Mouse (Mus musculus) lung, postnatal 0 days (tissue): ENCODE measurements at regions not wholly inside any gene's neighbourhood (a gene's known extent, or its start where the extent isn't known, plus 50 kb on each side); places are given as distances from the start of the nearest gene placed in this dataset.

Source experiments
- ATAC-seq: fragments of 200-750 bp; cut with Nextera tagmentation; 2 replicates; pipeline ENCODE4 v1.8.0; 2017; ENCODE audit warnings: moderate library complexity
- DNase-seq: peaks from one replicate; pipeline ENCODE4 v3.0.0-alpha.2; 2016; ENCODE audit warnings: low spot score
- H3K27ac ChIP-seq: fragments of 300-500 bp; sonication (generic); 2 replicates; pipeline ENCODE4 v1.5.1; 2014; ENCODE audit warnings: antibody characterized with exemption, mild to moderate bottlenecking, low read length, mixed read lengths
- H3K27me3 ChIP-seq: fragments of 300-500 bp; sonication (generic); replicated peaks from 2 replicates; pipeline ENCODE4 v1.6.1; 2014; ENCODE audit warnings: low read length, mixed read lengths; ENCODE audit not compliant: insufficient read depth
- H3K36me3 ChIP-seq: fragments of 300-500 bp; sonication (generic); 2 replicates; pipeline ENCODE4 v1.6.1; 2014; ENCODE audit warnings: low read length, mixed read lengths; ENCODE audit not compliant: insufficient read depth
- H3K4me1 ChIP-seq: fragments of 300-500 bp; sonication (generic); 2 replicates; pipeline ENCODE4 v1.6.1; 2014; ENCODE audit warnings: antibody characterized with exemption, low read depth, low read length, mixed read lengths; ENCODE audit not compliant: insufficient read depth
- H3K4me2 ChIP-seq: fragments of 300-500 bp; sonication (generic); replicated peaks from 2 replicates; pipeline ENCODE4 v1.6.1; 2014; ENCODE audit warnings: low read depth, mild to moderate bottlenecking, low read length, moderate library complexity, mixed read lengths
- H3K4me3 ChIP-seq: fragments of 300-500 bp; sonication (generic); 2 replicates; pipeline ENCODE4 v1.5.1; 2014; ENCODE audit warnings: low read depth, low read length
- H3K9ac ChIP-seq: fragments of 300-500 bp; sonication (generic); replicated peaks from 2 replicates; pipeline ENCODE4 v1.6.1; 2014; ENCODE audit warnings: low read depth, mild to moderate bottlenecking
- H3K9me3 ChIP-seq: fragments of 300-500 bp; sonication (generic); 2 replicates; pipeline ENCODE4 v1.6.1; 2016; ENCODE audit warnings: low read length, mixed read lengths
- CTCF ChIP-seq: IDR thresholded peaks from 2 replicates; pipeline ENCODE4 v1.5.1; 2016; ENCODE audit warnings: antibody characterized with exemption, mild to moderate bottlenecking
- EP300 ChIP-seq: IDR thresholded peaks from 2 replicates; pipeline ENCODE4 v1.6.1; 2016; ENCODE audit warnings: antibody characterized with exemption, mild to moderate bottlenecking, control low read depth
- WGBS: fragments of 180-500 bp; shearing (Covaris S2); extraction: QIAGEN DNeasy Blood & Tissue Kit; methylation state at CpG from one replicate; pipeline ENCODE4 v1.1.7; 2014; 5-methylcytosine and 5-hydroxymethylcytosine counted together

DNA sequence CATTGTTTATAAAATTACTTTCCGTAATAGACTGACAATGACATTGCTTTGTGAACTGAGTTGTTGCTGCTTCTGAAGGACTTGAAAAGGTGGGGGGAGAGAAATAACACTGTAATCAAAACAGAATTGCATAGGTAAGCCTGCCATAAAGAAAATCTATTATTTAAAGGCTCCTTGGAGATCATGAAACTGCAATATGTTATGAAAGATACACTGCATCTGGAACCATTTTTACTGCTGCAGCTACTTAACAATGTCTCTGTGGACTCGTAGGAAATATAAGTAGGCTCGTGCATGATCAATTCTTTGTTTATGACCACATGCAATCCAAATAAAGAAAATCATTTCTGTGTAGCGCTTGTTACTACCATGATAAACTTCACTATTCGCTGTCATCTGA lies 145.0 kb upstream of the Syt1 start:
- H3K4me3 ChIP-seq, result no peak overlapping the region
- H3K27ac ChIP-seq, result no peak overlapping the region
- no peak overlapping the region for H3K9ac ChIP-seq
- H3K9me3 ChIP-seq, result no peaks in the 10 kb centered on the region
- ATAC-seq (no peak), DNase-seq (no peak)
- H3K4me1 ChIP-seq, result no peaks in the 10 kb centered on the region
- no peak for TF ChIP-seq CTCF
- no peak for TF ChIP-seq EP300
- no peak overlapping the region for H3K4me2 ChIP-seq
- H3K36me3 ChIP-seq, result no peaks in the 10 kb centered on the region
- no peaks in the 10 kb centered on the region for H3K27me3 ChIP-seq
- 75% methylated on average over 5 of the region's 5 CpGs for WGBS

DNA sequence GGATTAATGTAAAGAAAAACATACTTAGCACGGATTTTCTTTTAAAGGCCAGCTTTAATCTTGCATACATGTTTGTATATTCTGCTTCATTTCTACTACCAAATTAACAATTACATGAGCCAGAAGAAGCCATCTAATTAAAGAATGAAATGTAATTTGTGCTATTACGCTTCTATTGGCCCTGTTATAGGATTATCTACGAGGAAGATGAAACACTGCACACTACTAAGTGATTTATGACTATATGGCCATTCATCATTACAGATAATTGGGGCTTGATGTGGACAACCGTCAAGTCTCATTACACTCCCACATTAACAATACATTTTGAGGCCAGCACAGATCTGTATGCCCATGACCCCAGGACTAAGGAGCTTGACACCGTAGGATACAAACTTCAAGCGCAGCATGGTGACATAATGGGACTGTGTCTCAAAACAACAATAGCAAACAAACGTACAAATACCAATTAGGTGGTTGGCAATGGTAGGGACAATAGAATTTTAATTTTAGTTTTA lies 129.7 kb upstream of the Syt1 start:
- Histone ChIP-seq H3K27me3 (no peaks in the 10 kb centered on the region), H3K36me3 (no peaks in the 10 kb centered on the region), H3K4me3 (no peak overlapping the region), H3K9ac (no peak overlapping the region), H3K4me1 (no peaks in the 10 kb centered on the region), H3K27ac (no peak overlapping the region), H3K9me3 (no peaks in the 10 kb centered on the region), H3K4me2 (no peak overlapping the region)
- no peak for ATAC-seq
- no peak for DNase-seq
- no peak for TF ChIP-seq EP300
- no peak for TF ChIP-seq CTCF
- WGBS, result 77% methylated on average over 7 of the region's 7 CpGs

DNA sequence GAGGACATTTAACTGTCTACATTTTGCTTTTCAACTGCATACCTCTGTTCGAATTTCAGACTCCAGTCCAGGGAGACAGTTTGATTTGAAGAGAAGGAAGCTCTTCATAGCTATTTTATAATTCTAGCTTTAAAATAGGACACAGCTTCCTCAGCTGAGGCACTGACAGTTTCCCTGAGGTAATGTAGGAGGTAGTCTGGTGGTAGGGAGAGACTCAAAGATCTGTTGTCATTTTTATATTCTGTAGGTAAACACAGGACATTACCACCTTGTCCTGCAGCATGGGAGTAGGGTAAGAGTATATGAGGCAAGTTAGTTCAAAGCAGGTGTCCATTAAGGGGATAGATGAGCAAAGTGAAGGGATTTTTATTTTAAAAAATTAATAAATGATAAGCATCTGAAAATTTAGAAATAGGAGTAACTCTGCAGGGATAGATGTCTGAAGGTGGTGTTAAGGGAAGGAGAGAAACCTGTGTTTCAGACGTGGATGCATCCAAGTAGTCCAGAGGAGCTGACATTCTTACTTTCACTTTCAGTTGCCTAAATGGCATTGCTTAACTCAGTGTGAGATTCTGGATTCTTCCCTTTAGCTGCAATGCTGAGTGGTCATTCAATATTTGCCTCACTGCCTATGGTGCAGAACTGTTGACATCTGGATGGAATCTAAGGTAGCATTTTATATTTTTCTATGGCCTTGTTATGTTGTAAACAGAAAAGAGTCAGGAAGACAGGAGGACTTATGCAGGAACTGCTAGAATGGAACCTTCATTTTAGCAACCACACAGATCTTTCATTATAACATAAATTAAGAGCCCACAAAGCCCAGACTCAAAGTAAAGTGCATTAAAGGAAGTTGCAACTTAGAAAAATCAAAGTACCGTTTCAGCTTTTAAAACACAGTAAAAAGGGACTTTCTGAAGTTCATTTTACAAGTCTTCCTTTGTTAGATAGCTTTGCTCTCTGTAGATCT lies 126.3 kb upstream of the Syt1 start:
- peak; percentile 58 for DNase-seq
- H3K36me3 ChIP-seq, result no peaks in the 10 kb centered on the region
- no peaks in the 10 kb centered on the region for H3K9me3 ChIP-seq
- H3K9ac ChIP-seq, result no peak overlapping the region
- no peak overlapping the region for H3K27ac ChIP-seq
- TF ChIP-seq EP300 (no peak), CTCF (no peak)
- H3K4me1 ChIP-seq, result no peaks in the 10 kb centered on the region
- WGBS, result 49% methylated on average over 3 of the region's 3 CpGs
- 0 out of 2 replicates have a peak, but pooled peaks have one; percentile 35 for ATAC-seq
- peak overlapping the region; percentile 33; the same call in 1 of the 2 replicates for H3K4me2 ChIP-seq
- H3K27me3 ChIP-seq, result no peaks in the 10 kb centered on the region
- peak overlapping the region; percentile 14; the same call in 1 of the 2 replicates for H3K4me3 ChIP-seq

DNA sequence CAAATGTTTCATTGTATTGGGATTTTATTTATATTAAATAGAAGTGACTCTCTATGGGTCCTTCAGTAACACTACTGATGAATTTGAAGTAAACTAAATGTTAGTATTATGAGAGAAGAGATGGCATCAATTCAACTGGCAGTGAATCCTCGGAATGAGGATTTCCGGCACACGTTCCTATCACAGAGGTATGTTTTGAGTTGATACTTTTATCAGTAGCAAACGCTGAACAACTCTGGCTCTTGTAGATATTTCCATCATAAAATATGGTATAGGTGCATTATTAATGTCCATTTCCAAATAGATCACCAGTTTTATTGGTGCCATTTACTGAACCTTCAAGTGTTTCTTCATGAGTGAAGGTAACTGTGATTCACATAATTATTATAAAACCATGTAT lies 123.7 kb upstream of the Syt1 start:
- Histone ChIP-seq H3K9me3 (no peaks in the 10 kb centered on the region), H3K27ac (no peak overlapping the region), H3K4me1 (no peaks in the 10 kb centered on the region), H3K36me3 (no peaks in the 10 kb centered on the region), H3K9ac (no peak overlapping the region), H3K27me3 (no peaks in the 10 kb centered on the region), H3K4me3 (no peak overlapping the region), H3K4me2 (no peak overlapping the region)
- WGBS, result 77% methylated on average over 4 of the region's 4 CpGs
- DNase-seq, result no peak
- no peak for TF ChIP-seq EP300
- TF ChIP-seq CTCF, result no peak
- no peak for ATAC-seq

DNA sequence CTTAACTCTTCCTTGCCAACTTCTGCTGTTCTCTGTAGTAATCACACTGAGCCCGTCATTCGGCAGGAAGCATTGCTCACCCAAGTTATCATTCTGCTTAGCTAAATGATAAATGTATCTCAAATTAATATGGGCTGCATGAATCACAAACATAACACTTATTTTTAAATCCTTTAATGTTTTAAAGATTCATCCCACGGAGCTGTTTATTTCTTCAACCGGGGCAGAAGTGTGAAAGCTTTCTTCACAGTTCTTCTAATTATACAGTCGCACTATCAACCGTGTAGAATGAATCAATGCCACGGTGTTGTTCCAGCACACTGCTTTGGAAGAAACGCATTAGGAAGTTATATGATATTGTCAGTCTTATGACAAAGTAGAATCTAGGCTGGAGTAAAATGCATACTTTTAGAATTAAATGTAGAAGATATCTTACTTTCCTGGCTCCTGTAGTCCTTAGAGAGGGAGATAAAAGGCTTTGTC lies 121.3 kb upstream of the Syt1 start:
- TF ChIP-seq CTCF (no peak), EP300 (no peak)
- no peak overlapping the region for H3K9ac ChIP-seq
- 54% methylated on average over 8 of the region's 8 CpGs for WGBS

DNA sequence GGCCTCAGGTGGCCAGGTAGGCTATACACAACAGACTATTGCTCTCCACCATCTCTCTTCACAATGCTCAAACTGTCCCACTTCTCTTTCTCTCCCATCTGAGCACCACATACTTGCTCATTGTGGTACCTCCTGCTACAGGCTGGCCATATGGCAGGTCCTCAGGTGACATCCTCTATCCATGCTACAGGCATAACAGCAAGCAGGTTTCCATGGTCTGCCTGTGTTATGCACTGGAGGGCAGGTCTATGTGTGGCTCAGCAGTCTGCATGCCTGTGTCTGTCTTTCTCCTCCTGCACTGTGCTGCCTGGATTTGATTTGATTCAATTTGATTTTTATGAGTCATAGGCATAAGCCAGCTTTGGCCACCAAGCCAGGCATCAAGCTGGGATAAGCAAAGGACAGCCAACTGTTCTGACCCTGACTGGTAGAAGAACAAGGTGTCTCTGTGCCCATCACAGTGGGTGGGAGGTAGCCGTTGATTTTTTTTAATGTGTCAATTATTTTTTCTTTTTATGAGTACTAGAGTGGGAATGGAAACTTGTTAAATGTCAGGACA lies 118.8 kb upstream of the Syt1 start:
- DNase-seq (no peak), ATAC-seq (no peak)
- H3K4me2 ChIP-seq, result no peak overlapping the region
- no peak overlapping the region for H3K4me3 ChIP-seq
- WGBS, result 90% methylated on average over 1 of the region's 1 CpGs
- H3K9me3 ChIP-seq, result no peaks in the 10 kb centered on the region
- H3K4me1 ChIP-seq, result no peaks in the 10 kb centered on the region
- H3K27ac ChIP-seq, result no peak overlapping the region
- no peak overlapping the region for H3K9ac ChIP-seq
- no peaks in the 10 kb centered on the region for H3K27me3 ChIP-seq
- H3K36me3 ChIP-seq, result no peaks in the 10 kb centered on the region
- TF ChIP-seq CTCF (no peak), EP300 (no peak)

More for the DNA sequence above, 121.3 kb upstream of the Syt1 start:
- H3K9me3 ChIP-seq, result no peaks in the 10 kb centered on the region
- no peak for ATAC-seq
- no peak overlapping the region for H3K4me2 ChIP-seq
- H3K27ac ChIP-seq, result no peak overlapping the region
- DNase-seq, result no peak
- no peaks in the 10 kb centered on the region for H3K4me1 ChIP-seq
- H3K36me3 ChIP-seq, result no peaks in the 10 kb centered on the region
- H3K4me3 ChIP-seq, result no peak overlapping the region
- H3K27me3 ChIP-seq, result no peaks in the 10 kb centered on the region
